Mouse (Mus musculus): ENCODE results near the gene Tmem104. TPM values are rescaled to one million over a fixed set of nuclear protein-coding genes. Genes with fewer than 3 reads are reported as not detected.

Gene Tmem104
- polyA plus RNA-seq (2012; fragmentation: generic; extraction: Trizol): 6.6 TPM
- long read RNA-seq, experiment 1, full-length matches to known transcripts: 2 of 5 reads
- long read RNA-seq, experiment 1, partial matches to known transcripts: 0 of 5 reads
- long read RNA-seq, experiment 1, other reads (novel, unspliced or antisense): 3 of 5 reads
- long read RNA-seq, experiment 2, full-length matches to known transcripts: 19 of 30 reads
- long read RNA-seq, experiment 2, partial matches to known transcripts: 5 of 30 reads
- long read RNA-seq, experiment 2, other reads (novel, unspliced or antisense): 6 of 30 reads

GRCm38 (mm10) chr11:115187224-115187639 is at the start of gene Tmem104:
Gene Tmem104, plus strand, starts transcription at chr11:115187487.
- H3K36me3 ChIP-seq (ENCODE audit: control insufficient read depth, insufficient read depth): no peaks in the 10 kb centered on the region
- no peaks in the 10 kb centered on the region for H3K79me2 ChIP-seq (ENCODE audit: control insufficient read depth, insufficient read depth)
- TF ChIP-seq MYOD1 (IDR thresholded peaks at IDR 0.05; ENCODE audit: control insufficient read depth, insufficient read length, low read depth) (no peak), MAX (IDR thresholded peaks at IDR 0.05) (peak; percentile 88)
- peaks cover 2% of the 10 kb centered on the region for H3K79me3 ChIP-seq (ENCODE audit: low read depth)
- H3K4me3 ChIP-seq (ENCODE audit: insufficient read depth, poor library complexity, severe bottlenecking): peak within 1 kb of the TSS; percentile 60
- H3ac ChIP-seq (ENCODE audit: control insufficient read depth, insufficient read length, low read depth): peak within 1 kb of the TSS; percentile 48
- H3K27me3 ChIP-seq (ENCODE audit: control insufficient read depth, insufficient read depth, insufficient read length): no peaks in the 10 kb centered on the region

- Histone ChIP-seq H3ac (ENCODE audit: control insufficient read depth, insufficient read length, low read depth) (no peak overlapping the region), H3K79me3 (ENCODE audit: low read depth) (no peaks in the 10 kb centered on the region), H3K27me3 (ENCODE audit: control insufficient read depth, insufficient read depth, insufficient read length) (peaks cover 6% of the 10 kb centered on the region), H3K36me3 (ENCODE audit: control insufficient read depth, insufficient read depth) (no peaks in the 10 kb centered on the region), H3K79me2 (ENCODE audit: control insufficient read depth, insufficient read depth) (no peaks in the 10 kb centered on the region), H3K4me3 (ENCODE audit: insufficient read depth, poor library complexity, severe bottlenecking) (no peak overlapping the region)
- no peak for TF ChIP-seq USF1 (IDR thresholded peaks at IDR 0.05; ENCODE audit: low read depth)
- TF ChIP-seq MYOD1 (IDR thresholded peaks at IDR 0.05; ENCODE audit: control insufficient read depth, insufficient read length, low read depth): no peak
- TF ChIP-seq MYOG (IDR thresholded peaks at IDR 0.05; ENCODE audit: control insufficient read depth, extremely low read depth, insufficient read length): no peak
- TF ChIP-seq CTCF (IDR thresholded peaks at IDR 0.05; ENCODE audit: control insufficient read depth, insufficient read depth, insufficient read length): no peak
- no peak for TF ChIP-seq MAX (IDR thresholded peaks at IDR 0.05)
- no peak for TF ChIP-seq CEBPB (IDR thresholded peaks at IDR 0.05; ENCODE audit: low read depth)
- no peak for TF ChIP-seq FOSL1 (IDR thresholded peaks at IDR 0.05; ENCODE audit: insufficient read depth, low read length, poor library complexity, severe bottlenecking)
Measured at GRCm38 (mm10) chr11:115138597-115139262, 48.6 kb upstream of the Tmem104 start.

GRCm38 (mm10) chr11:115141970-115142369 is 45.3 kb upstream of the Tmem104 start:
- no peak for TF ChIP-seq CEBPB (IDR thresholded peaks at IDR 0.05; ENCODE audit: low read depth)
- TF ChIP-seq MYOG (IDR thresholded peaks at IDR 0.05; ENCODE audit: control insufficient read depth, extremely low read depth, insufficient read length): no peak
- TF ChIP-seq CTCF (IDR thresholded peaks at IDR 0.05; ENCODE audit: control insufficient read depth, insufficient read depth, insufficient read length): no peak
- TF ChIP-seq MYOD1 (IDR thresholded peaks at IDR 0.05; ENCODE audit: control insufficient read depth, insufficient read length, low read depth): no peak
- TF ChIP-seq USF1 (IDR thresholded peaks at IDR 0.05; ENCODE audit: low read depth): no peak
- TF ChIP-seq MAX (IDR thresholded peaks at IDR 0.05): no peak
- TF ChIP-seq FOSL1 (IDR thresholded peaks at IDR 0.05; ENCODE audit: insufficient read depth, low read length, poor library complexity, severe bottlenecking): no peak
- no peaks in the 10 kb centered on the region for H3K36me3 ChIP-seq (ENCODE audit: control insufficient read depth, insufficient read depth)
- H3K79me3 ChIP-seq (ENCODE audit: low read depth): no peaks in the 10 kb centered on the region
- H3K27me3 ChIP-seq (ENCODE audit: control insufficient read depth, insufficient read depth, insufficient read length): peaks cover 3% of the 10 kb centered on the region
- H3K79me2 ChIP-seq (ENCODE audit: control insufficient read depth, insufficient read depth): no peaks in the 10 kb centered on the region
- H3ac ChIP-seq (ENCODE audit: control insufficient read depth, insufficient read length, low read depth): no peak overlapping the region
- no peak overlapping the region for H3K4me3 ChIP-seq (ENCODE audit: insufficient read depth, poor library complexity, severe bottlenecking)

GRCm38 (mm10) chr11:115147813-115148212 is 39.5 kb upstream of the Tmem104 start:
- Histone ChIP-seq H3K4me3 (ENCODE audit: insufficient read depth, poor library complexity, severe bottlenecking) (no peak overlapping the region), H3K79me2 (ENCODE audit: control insufficient read depth, insufficient read depth) (no peaks in the 10 kb centered on the region), H3K36me3 (ENCODE audit: control insufficient read depth, insufficient read depth) (no peaks in the 10 kb centered on the region), H3K79me3 (ENCODE audit: low read depth) (no peaks in the 10 kb centered on the region), H3ac (ENCODE audit: control insufficient read depth, insufficient read length, low read depth) (no peak overlapping the region), H3K27me3 (ENCODE audit: control insufficient read depth, insufficient read depth, insufficient read length) (peaks cover 8% of the 10 kb centered on the region)
- TF ChIP-seq FOSL1 (IDR thresholded peaks at IDR 0.05; ENCODE audit: insufficient read depth, low read length, poor library complexity, severe bottlenecking) (no peak), CEBPB (IDR thresholded peaks at IDR 0.05; ENCODE audit: low read depth) (no peak), CTCF (IDR thresholded peaks at IDR 0.05; ENCODE audit: control insufficient read depth, insufficient read depth, insufficient read length) (no peak), MYOG (IDR thresholded peaks at IDR 0.05; ENCODE audit: control insufficient read depth, extremely low read depth, insufficient read length) (no peak), MYOD1 (IDR thresholded peaks at IDR 0.05; ENCODE audit: control insufficient read depth, insufficient read length, low read depth) (no peak), USF1 (IDR thresholded peaks at IDR 0.05; ENCODE audit: low read depth) (no peak), MAX (IDR thresholded peaks at IDR 0.05) (no peak)

- Histone ChIP-seq H3ac (ENCODE audit: control insufficient read depth, insufficient read length, low read depth) (no peak overlapping the region), H3K27me3 (ENCODE audit: control insufficient read depth, insufficient read depth, insufficient read length) (peaks cover 21% of the 10 kb centered on the region), H3K4me3 (ENCODE audit: insufficient read depth, poor library complexity, severe bottlenecking) (no peak overlapping the region), H3K79me2 (ENCODE audit: control insufficient read depth, insufficient read depth) (no peaks in the 10 kb centered on the region), H3K79me3 (ENCODE audit: low read depth) (no peaks in the 10 kb centered on the region), H3K36me3 (ENCODE audit: control insufficient read depth, insufficient read depth) (no peaks in the 10 kb centered on the region)
- no peak for TF ChIP-seq FOSL1 (IDR thresholded peaks at IDR 0.05; ENCODE audit: insufficient read depth, low read length, poor library complexity, severe bottlenecking)
- no peak for TF ChIP-seq USF1 (IDR thresholded peaks at IDR 0.05; ENCODE audit: low read depth)
- TF ChIP-seq MYOD1 (IDR thresholded peaks at IDR 0.05; ENCODE audit: control insufficient read depth, insufficient read length, low read depth): no peak
- no peak for TF ChIP-seq CEBPB (IDR thresholded peaks at IDR 0.05; ENCODE audit: low read depth)
- no peak for TF ChIP-seq MYOG (IDR thresholded peaks at IDR 0.05; ENCODE audit: control insufficient read depth, extremely low read depth, insufficient read length)
- no peak for TF ChIP-seq MAX (IDR thresholded peaks at IDR 0.05)
- TF ChIP-seq CTCF (IDR thresholded peaks at IDR 0.05; ENCODE audit: control insufficient read depth, insufficient read depth, insufficient read length): no peak
Measured at GRCm38 (mm10) chr11:115150741-115151254, 36.5 kb upstream of the Tmem104 start.

Measured in C2C12 (cell line).